Mouse (Mus musculus): ENCODE results near the gene Kcna7. TPM values are rescaled to one million over a fixed set of nuclear protein-coding genes. Genes with fewer than 3 reads are reported as not detected.

Gene Kcna7
- polyA plus RNA-seq, 1 experiment from 2014 or later = not detected

DNA sequence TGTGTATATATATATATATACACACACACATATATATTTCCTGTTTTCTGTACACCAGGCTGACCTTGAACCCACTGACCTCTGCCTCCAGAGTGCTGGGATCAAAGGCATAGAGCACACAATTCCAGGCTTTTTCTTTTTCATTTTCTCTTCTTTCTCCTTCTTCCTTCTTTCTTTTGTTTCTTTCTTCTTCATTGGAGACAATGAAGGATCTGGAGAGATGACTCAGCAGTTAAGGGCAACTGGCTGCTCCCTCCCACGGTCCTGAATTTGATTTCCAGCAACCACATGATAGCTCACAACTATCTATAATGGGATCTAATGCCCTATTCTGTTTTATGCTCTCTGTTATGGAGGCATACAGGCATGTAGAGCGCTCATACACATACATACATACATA, 8.7 kb upstream of the Kcna7 start:
- H3K4me3 ChIP-seq = no peak overlapping the region

DNA sequence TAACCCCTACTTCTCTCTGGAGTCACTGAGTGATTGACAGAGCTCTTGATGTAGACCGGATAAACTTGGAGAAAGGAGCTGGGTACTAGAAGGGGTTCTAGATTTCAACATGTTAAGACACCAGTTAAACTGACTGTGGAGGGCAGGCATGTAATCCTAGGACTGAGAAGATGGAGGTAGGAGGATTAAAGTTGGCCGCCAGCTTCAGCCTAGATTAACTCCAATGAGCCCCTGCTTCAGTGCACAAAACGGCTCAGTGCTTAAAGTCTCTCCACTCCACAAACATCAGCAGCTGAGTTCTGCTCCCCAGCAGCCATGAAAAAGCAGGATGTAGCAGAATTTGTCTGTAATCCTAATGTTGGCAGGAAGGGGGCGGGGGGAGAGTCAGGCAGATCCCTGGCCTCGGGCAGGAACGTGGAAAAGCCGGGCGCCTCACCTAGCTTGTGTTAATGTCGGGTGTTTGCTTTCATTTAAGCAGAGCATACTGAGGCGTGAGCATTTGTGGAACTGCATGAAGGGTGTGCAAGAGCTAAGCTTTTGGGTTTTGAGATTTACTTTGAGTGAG, 3.9 kb upstream of the Kcna7 start:
- no peak overlapping the region for H3K4me2 ChIP-seq
- H3K4me3 ChIP-seq = no peak overlapping the region
- WGBS = 81% methylated on average over 10 of the region's 10 CpGs
- no peaks in the 10 kb centered on the region for H3K36me3 ChIP-seq
- ATAC-seq (ENCODE audit: low FRiP score, low read depth) = no peak
- no peaks in the 10 kb centered on the region for H3K9me3 ChIP-seq
- H3K9ac ChIP-seq = no peak overlapping the region
- no peak overlapping the region for H3K27ac ChIP-seq (replicated peaks)
- peaks cover 21% of the 10 kb centered on the region for H3K27me3 ChIP-seq
- H3K4me1 ChIP-seq (replicated peaks) = peaks cover 5% of the 10 kb centered on the region; the same call in 1 of the 2 replicates

More for the DNA sequence above, 8.7 kb upstream of the Kcna7 start:
- Histone ChIP-seq H3K36me3 (peaks cover 8% of the 10 kb centered on the region), H3K27me3 (no peaks in the 10 kb centered on the region), H3K9me3 (no peaks in the 10 kb centered on the region), H3K4me2 (no peak overlapping the region), H3K27ac (replicated peaks) (no peak overlapping the region), H3K4me1 (replicated peaks) (peaks cover 25% of the 10 kb centered on the region), H3K9ac (no peak overlapping the region)
- 69% methylated on average over 2 of the region's 2 CpGs for WGBS
- ATAC-seq (ENCODE audit: low FRiP score, low read depth) = no peak

DNA sequence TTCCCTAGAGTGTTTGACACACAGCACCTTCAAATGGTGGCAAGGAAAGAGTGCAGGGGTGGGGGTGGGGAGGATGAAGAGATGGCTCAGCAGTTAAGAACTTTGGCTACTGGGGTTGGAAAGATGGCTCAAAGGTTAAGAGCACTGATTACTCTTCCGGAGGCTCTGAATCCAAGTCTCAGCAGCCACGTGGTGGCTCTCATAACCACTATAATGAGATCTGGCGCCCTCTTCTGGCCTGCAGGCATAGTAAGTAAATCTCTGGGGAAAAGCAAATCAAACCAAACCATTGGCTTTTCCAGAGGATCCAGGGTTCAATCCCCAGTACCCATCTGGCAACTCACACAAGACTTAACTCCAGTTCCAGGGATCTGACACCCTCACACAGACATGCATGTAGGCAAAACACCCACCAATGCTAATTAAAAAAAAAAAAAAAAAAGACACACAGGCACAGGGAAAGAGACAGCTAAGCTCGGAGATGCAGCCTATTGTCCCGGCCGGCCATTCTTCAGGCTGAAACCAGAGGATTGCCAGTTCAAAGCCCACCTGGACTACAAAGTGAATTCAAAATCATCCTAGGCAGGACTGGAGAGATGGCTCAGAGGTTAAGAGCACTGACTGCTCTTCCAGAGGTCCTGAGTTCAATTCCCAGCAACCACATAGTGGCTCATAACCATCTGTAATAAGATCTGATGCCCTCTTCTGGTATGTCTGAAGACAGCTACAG, 1.8 kb upstream of the Kcna7 start:
- peaks cover 8% of the 10 kb centered on the region; the same call in 1 of the 2 replicates for H3K4me1 ChIP-seq (replicated peaks)
- no peak overlapping the region for H3K4me2 ChIP-seq
- no peak overlapping the region for H3K4me3 ChIP-seq
- H3K27me3 ChIP-seq = peaks cover 42% of the 10 kb centered on the region
- H3K9me3 ChIP-seq = no peaks in the 10 kb centered on the region
- H3K36me3 ChIP-seq = no peaks in the 10 kb centered on the region
- H3K27ac ChIP-seq (replicated peaks) = no peak overlapping the region
- 45% methylated on average over 6 of the region's 6 CpGs for WGBS
- H3K9ac ChIP-seq = no peak overlapping the region
- no peak for ATAC-seq (ENCODE audit: low FRiP score, low read depth)

DNA sequence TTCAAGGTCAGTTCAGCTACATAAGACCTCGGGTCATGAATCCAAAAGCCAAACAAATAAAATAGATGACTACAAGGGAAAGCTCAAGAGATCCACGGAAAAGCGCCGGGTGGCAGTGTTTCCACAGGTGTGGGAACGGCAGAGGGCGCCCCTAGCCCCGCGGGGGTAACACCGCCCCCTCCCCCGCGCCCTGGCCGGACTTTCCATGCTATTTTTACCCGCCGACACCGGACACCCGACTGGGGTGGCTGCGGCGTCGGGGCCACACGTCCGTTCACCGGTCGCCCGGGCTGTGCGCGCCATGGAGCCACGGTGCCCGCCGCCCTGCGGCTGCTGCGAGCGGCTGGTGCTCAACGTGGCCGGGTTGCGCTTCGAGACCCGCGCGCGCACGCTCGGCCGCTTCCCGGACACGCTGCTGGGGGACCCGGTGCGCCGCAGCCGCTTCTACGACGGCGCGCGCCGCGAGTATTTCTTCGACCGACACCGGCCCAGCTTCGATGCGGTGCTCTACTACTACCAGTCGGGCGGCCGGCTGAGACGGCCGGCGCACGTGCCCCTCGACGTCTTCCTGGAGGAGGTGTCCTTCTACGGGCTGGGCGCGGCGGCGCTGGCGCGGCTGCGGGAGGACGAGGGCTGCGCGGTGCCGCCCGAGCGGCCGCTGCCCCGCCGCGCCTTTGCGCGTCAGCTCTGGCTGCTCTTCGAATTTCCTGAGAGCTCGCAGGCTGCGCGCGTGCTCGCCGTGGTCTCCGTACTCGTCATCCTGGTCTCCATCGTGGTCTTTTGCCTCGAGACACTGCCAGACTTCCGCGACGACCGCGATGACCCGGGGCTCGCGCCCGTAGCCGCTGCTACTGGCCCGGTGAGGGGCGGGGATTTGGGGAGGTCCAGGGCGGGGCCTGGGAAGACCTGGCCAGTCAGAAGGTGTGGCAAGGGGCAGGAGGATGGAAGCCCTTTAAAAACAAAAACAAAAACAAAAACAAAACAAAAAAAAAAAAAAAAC, 1.0 kb downstream of the Kcna7 start:
- H3K36me3 ChIP-seq = no peaks in the 10 kb centered on the region
- peaks cover 8% of the 10 kb centered on the region; the same call in 1 of the 2 replicates for H3K4me1 ChIP-seq (replicated peaks)
- no peaks in the 10 kb centered on the region for H3K9me3 ChIP-seq
- H3K27me3 ChIP-seq = peaks cover 68% of the 10 kb centered on the region
- H3K4me3 ChIP-seq = peak overlapping the region; percentile 29
- no peak for ATAC-seq (ENCODE audit: low FRiP score, low read depth)
- H3K27ac ChIP-seq (replicated peaks) = no peak overlapping the region
- H3K9ac ChIP-seq = no peak overlapping the region
- 2% methylated on average over 105 of the region's 114 CpGs for WGBS
- peak overlapping the region; percentile 51 for H3K4me2 ChIP-seq

DNA sequence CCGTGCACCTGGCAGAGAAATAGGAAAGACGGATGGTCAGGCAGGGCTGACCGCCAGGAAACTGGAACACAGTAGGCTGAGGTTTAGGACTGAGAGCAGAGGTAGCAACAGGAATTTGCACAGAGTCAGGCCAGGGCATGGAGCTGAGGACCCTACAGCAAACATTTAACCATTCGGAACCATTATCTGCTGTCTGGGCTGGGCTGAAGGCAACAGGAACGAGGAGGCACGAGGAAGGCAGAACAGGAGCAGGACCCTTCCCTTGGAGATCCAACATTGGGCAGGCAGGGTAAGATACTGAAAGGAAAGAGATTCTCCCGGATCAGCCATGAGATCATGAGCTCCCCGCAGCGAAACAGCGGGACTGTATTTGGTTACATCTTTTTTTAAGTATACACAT, 2.4 kb downstream of the Kcna7 start:
- H3K4me3 ChIP-seq = no peak overlapping the region
- H3K9ac ChIP-seq = no peak overlapping the region
- no peak overlapping the region for H3K4me2 ChIP-seq
- H3K27ac ChIP-seq (replicated peaks) = no peak overlapping the region
- 84% methylated on average over 10 of the region's 10 CpGs for WGBS
- no peaks in the 10 kb centered on the region for H3K36me3 ChIP-seq
- no peaks in the 10 kb centered on the region for H3K9me3 ChIP-seq
- H3K4me1 ChIP-seq (replicated peaks) = peaks cover 8% of the 10 kb centered on the region; the same call in 1 of the 2 replicates
- ATAC-seq (ENCODE audit: low FRiP score, low read depth) = no peak
- H3K27me3 ChIP-seq = peaks cover 77% of the 10 kb centered on the region

DNA sequence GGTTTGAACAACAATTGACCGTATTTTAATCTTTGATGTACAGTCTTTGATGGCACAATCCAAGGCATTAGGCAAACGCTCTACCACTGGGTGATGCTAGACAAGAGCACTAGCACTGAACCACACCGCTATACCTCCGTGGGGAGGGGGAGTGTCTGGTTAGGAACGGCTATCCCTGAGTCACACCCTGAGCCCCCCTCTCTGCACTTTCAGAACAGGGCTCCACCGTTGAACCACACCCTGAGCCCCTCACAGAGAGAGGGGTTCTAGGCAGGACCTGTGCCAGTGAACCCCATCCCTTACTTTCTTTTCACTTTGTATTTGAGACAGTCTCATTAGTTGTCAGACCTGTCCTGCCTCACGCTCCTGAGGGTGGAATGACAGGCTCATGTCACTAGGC, 2.9 kb downstream of the Kcna7 start:
- no peak overlapping the region for H3K9ac ChIP-seq
- no peak overlapping the region for H3K4me2 ChIP-seq
- 75% methylated on average over 7 of the region's 7 CpGs for WGBS
- H3K9me3 ChIP-seq = no peaks in the 10 kb centered on the region
- H3K4me3 ChIP-seq = no peak overlapping the region
- no peaks in the 10 kb centered on the region for H3K36me3 ChIP-seq
- no peak for ATAC-seq (ENCODE audit: low FRiP score, low read depth)
- no peak overlapping the region for H3K27ac ChIP-seq (replicated peaks)
- peaks cover 12% of the 10 kb centered on the region for H3K4me1 ChIP-seq (replicated peaks)
- H3K27me3 ChIP-seq = peaks cover 83% of the 10 kb centered on the region

DNA sequence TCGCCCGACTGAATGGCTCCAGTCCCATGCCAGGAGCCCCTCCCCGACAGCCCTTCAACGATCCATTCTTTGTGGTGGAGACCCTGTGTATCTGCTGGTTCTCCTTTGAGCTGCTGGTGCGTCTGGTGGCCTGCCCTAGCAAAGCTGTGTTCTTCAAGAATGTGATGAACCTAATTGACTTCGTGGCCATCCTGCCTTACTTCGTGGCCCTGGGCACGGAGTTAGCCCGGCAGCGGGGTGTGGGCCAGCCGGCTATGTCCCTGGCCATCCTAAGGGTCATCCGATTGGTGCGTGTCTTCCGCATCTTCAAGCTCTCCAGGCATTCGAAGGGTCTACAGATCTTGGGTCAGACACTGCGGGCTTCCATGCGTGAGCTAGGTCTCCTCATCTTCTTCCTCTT, 3.5 kb downstream of the Kcna7 start:
- Histone ChIP-seq H3K4me2 (no peak overlapping the region), H3K36me3 (no peaks in the 10 kb centered on the region), H3K9ac (no peak overlapping the region), H3K9me3 (no peaks in the 10 kb centered on the region), H3K27ac (replicated peaks) (no peak overlapping the region), H3K4me1 (replicated peaks) (peaks cover 18% of the 10 kb centered on the region), H3K27me3 (peaks cover 89% of the 10 kb centered on the region), H3K4me3 (no peak overlapping the region)
- no peak for ATAC-seq (ENCODE audit: low FRiP score, low read depth)
- 88% methylated on average over 17 of the region's 17 CpGs for WGBS

DNA sequence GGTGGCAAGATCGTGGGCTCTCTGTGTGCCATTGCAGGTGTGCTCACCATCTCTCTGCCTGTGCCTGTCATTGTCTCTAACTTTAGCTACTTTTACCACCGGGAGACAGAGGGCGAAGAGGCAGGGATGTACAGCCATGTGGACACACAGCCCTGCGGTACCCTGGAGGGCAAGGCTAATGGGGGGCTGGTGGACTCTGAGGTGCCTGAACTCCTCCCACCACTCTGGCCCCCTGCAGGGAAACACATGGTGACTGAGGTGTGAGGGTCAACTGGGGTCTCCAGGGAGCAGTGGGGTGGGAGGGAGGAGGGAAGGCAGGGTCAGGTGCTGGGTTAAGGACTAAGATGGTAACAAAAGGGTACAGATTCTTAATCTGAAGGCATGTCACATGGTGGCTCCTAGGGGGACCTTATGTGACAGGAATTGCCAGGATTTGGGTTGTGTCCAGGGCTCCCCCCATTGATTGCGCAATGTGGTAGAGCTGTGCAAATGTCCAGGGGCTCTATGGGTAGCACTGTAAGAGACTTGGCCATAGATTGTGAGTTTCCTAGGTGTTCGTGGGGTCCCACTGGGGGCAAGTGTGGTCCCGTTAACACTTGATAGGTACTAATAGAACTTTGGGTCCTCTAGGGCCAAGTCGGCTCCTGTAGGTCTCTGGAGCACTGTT, 4.2 kb downstream of the Kcna7 start:
- Histone ChIP-seq H3K36me3 (no peaks in the 10 kb centered on the region), H3K4me3 (no peak overlapping the region), H3K4me1 (replicated peaks) (peaks cover 23% of the 10 kb centered on the region), H3K4me2 (no peak overlapping the region), H3K27me3 (peaks cover 95% of the 10 kb centered on the region), H3K9ac (no peak overlapping the region), H3K9me3 (no peaks in the 10 kb centered on the region), H3K27ac (replicated peaks) (no peak overlapping the region)
- WGBS = 89% methylated on average over 8 of the region's 8 CpGs
- no peak for ATAC-seq (ENCODE audit: low FRiP score, low read depth)

DNA sequence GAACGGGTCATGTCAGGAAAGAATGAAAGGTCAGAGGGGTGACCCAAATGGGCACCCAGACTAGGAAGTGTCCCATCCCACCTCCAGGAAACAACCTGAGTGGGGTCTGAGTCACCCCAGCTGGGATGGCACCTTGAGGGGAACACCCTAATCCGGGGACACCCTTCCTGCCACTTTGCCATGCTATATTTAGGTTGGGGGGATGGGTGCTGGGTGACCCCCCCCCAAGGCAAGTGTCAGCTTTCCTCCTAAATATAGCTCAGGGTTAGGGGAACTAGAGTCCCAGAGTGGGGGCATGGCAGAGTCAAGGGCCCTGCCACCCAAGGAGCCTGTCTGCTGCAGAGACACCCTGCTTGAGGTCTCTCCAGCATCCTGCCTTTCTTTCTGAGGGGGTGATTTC, 7.0 kb downstream of the Kcna7 start:
- no peak overlapping the region for H3K9ac ChIP-seq

DNA sequence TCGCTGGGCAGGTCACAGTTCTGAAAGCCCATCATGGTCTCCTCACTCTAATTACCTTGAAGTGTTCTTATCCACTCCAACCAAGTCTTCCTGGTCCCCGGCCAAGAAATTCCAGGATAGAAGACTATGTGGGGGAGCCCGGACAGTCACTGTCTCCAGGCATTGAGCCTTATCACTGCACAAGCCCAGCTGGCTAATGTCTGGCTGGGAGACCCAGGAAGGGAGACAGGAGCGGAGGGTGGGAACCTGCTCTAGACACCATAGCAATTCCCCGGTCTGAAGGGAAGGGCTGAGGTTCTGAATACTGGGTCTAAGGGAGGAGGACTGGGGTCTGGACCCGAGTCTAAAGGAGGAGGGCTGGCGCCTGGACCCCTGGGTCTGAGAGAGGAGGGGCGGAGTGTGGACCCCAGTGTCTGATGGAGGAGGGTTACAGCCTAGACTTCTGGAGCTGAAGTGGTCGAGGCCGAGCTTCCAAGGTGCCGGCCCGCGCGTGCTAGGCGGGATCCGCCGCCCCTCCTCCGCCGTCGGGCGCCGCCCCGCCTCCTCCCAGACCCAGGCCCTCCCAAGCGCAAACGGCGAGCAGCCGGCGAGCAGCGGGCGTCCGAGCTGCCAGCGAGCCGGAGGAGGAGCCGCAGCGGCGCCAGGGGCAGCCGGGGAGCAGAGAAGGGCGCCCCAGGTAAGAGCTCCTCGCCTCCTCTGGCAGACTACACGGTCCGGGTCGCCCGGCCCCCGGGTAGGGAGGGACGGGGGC, 7.8 kb downstream of the Kcna7 start, which contains the start of gene Ntf5:
Gene Ntf5, plus strand, starts transcription at position 583 of the 751 bp plus-strand sequence.
- WGBS = 4% methylated on average over 34 of the region's 45 CpGs
- Histone ChIP-seq H3K4me1 (replicated peaks) (peaks cover 18% of the 10 kb centered on the region), H3K4me2 (peak within 1 kb of the TSS; percentile 85), H3K9ac (peak within 1 kb of the TSS; percentile 43), H3K9me3 (no peaks in the 10 kb centered on the region), H3K4me3 (peak within 1 kb of the TSS; percentile 49), H3K27ac (replicated peaks) (no peak within 1 kb of the TSS), H3K36me3 (no peaks in the 10 kb centered on the region), H3K27me3 (peaks cover 96% of the 10 kb centered on the region)
- peak; percentile 30 for ATAC-seq (ENCODE audit: low FRiP score, low read depth)

More for the DNA sequence above, 7.0 kb downstream of the Kcna7 start:
- H3K4me1 ChIP-seq (replicated peaks) = peaks cover 18% of the 10 kb centered on the region
- no peak overlapping the region for H3K27ac ChIP-seq (replicated peaks)
- peaks cover 96% of the 10 kb centered on the region for H3K27me3 ChIP-seq
- ATAC-seq (ENCODE audit: low FRiP score, low read depth) = no peak
- 90% methylated on average over 2 of the region's 2 CpGs for WGBS
- no peaks in the 10 kb centered on the region for H3K9me3 ChIP-seq
- no peak overlapping the region for H3K4me3 ChIP-seq
- H3K4me2 ChIP-seq = no peak overlapping the region
- H3K36me3 ChIP-seq = no peaks in the 10 kb centered on the region
